Mouse (Mus musculus) ES-E14 (cell line): ENCODE data around the gene Fes. TPM values are rescaled to one million over a fixed set of nuclear protein-coding genes. Genes with fewer than 3 reads are reported as not detected.
"Not testable (repeated sequence)": the region's sequence is repeated elsewhere in the genome, so short reads cannot be mapped to it uniquely, and the experiment has no call there.

ENCODE experiments used
- DNase-seq: peaks from one replicate; pipeline ENCODE4 v3.0.0-alpha.2; 2013; ENCODE audit warnings: low read depth, low spot score
- H3K27ac ChIP-seq: 2 replicates; pipeline ENCODE4 v1.5.1; 2012; ENCODE audit warnings: low read depth, mild to moderate bottlenecking, low read length, moderate library complexity, mixed read lengths; ENCODE audit not compliant: poor library complexity, insufficient read depth, severe bottlenecking
- H3K36me3 ChIP-seq: 2 replicates; pipeline ENCODE4 v1.6.1; 2012; ENCODE audit warnings: mild to moderate bottlenecking, low read length, moderate library complexity, mixed read lengths; ENCODE audit not compliant: control insufficient read depth, poor library complexity, insufficient read depth, severe bottlenecking
- H3K4me1 ChIP-seq, 2 experiments: fragments of 150-350 bp in 1 of 2; sonication (generic) in 1 of 2; 2 replicates each; pipeline ENCODE4 v1.6.1; 2012; ENCODE audit warnings: low read length in 2 of 2, mild to moderate bottlenecking in 1 of 2, mixed read lengths in 1 of 2; ENCODE audit not compliant: control insufficient read depth in 2 of 2, insufficient read depth in 2 of 2, poor library complexity in 1 of 2
- H3K4me3 ChIP-seq, 2 experiments: fragments of 150-350 bp in 1 of 2; sonication (generic) in 1 of 2; 2 replicates each; pipeline ENCODE4 v1.5.1; 2012; ENCODE audit warnings: low read length in 2 of 2, low read depth in 1 of 2, mild to moderate bottlenecking in 1 of 2, mixed read lengths in 1 of 2; ENCODE audit not compliant: insufficient read depth in 1 of 2, poor library complexity in 1 of 2, severe bottlenecking in 1 of 2
- H3K9ac ChIP-seq: 2 replicates; pipeline ENCODE4 v1.6.1; 2012; ENCODE audit warnings: low read depth, mild to moderate bottlenecking, low read length, mixed read lengths; ENCODE audit not compliant: poor library complexity, insufficient read depth, severe bottlenecking
- H3K9me3 ChIP-seq: fragments of 150-350 bp; sonication (generic); 2 replicates; pipeline ENCODE4 v1.6.1; 2012; ENCODE audit warnings: low read depth, mild to moderate bottlenecking, low read length; ENCODE audit not compliant: control insufficient read depth, insufficient read depth
- CHD2 ChIP-seq: IDR thresholded peaks from 2 replicates; pipeline ENCODE4 v1.6.1; 2014; ENCODE audit warnings: mild to moderate bottlenecking, low read depth, low read length, inconsistent platforms
- HCFC1 ChIP-seq: IDR thresholded peaks from 2 replicates; pipeline ENCODE4 v1.6.1; 2012; ENCODE audit warnings: low read length, inconsistent platforms, borderline replicate concordance; ENCODE audit not compliant: insufficient read depth
- MAFK ChIP-seq: IDR thresholded peaks from 2 replicates; pipeline ENCODE4 v1.6.1; 2014; ENCODE audit warnings: mild to moderate bottlenecking, low read depth, low read length, inconsistent platforms; ENCODE audit not compliant: insufficient read depth
- ZC3H11A ChIP-seq: IDR thresholded peaks from 2 replicates; pipeline ENCODE4 v1.6.1; 2012; ENCODE audit warnings: low read depth, mild to moderate bottlenecking, inconsistent platforms, low read length, borderline replicate concordance
- ZNF384 ChIP-seq: IDR thresholded peaks from 2 replicates; pipeline ENCODE4 v1.6.1; 2012; ENCODE audit warnings: low read depth, low read length, inconsistent platforms
- in situ Hi-C, 2 experiments: fragments of 600-800 bp; cut with MboI; formaldehyde crosslinking; loops; one replicate each; pipeline ENCODE4 v1.15.1; 2025; ENCODE audit warnings: low sequenced_read_pairs in 2 of 2, inconsistent platforms in 1 of 2; ENCODE audit not compliant: unreplicated experiment in 2 of 2
- total RNA-seq: library from RNA; depleted of rRNA; stranded (reverse); fragments of 300-350 nt; gene quantifications from 2 replicates; pipeline ENCODE4 v1.2.3, GENCODE M21; 2012

The Fes gene
- total RNA-seq, 1 experiment = 4.5 TPM

DNA sequence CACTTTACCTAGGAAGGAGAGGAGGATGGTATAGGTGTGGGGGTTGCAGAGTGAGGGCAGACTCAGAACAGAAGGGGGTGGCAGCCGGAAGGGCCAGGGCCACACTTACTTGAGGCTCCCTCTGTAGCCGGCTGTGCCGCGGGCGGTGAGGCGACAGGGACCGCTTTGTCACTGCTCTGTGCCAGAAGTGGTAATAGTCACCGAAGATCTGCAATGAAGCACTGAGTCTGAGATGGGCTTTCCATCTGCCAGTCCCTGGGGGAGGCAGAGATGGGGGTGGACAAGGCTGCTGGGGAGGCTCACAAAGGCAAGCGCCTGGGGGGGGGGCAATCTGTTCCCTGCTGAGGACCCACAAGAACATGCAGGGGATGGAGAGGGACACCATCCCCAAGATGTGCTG, 10.2 kb upstream of the Fes start:
- no peak for DNase-seq
- no peak for TF ChIP-seq ZC3H11A
- no peak for TF ChIP-seq MAFK
- no peak for TF ChIP-seq HCFC1
- TF ChIP-seq CHD2 = no peak
- TF ChIP-seq ZNF384 = no peak
- H3K9me3 ChIP-seq = no peaks in the 10 kb centered on the region
- H3K27ac ChIP-seq = no peak overlapping the region
- H3K9ac ChIP-seq = no peak overlapping the region
- in situ Hi-C loops = loop anchor here in 1 of 2 experiments (25.0 kb wide), 1 partner anchor 189 kb away; no protein-coding TSS in a partner anchor
- no peak overlapping the region for H3K4me3 ChIP-seq
- H3K4me1 ChIP-seq = peaks cover 0 to 2% of the 10 kb centered on the region in 2 experiments; a peak in 2 of 4 replicates
- H3K36me3 ChIP-seq = peaks cover 10% of the 10 kb centered on the region; the same call in 1 of the 2 replicates

GRCm38 (mm10) chr7:80396427-80396826, 8.7 kb upstream of the Fes start:
- not testable (repeated sequence) for DNase-seq, H3K9me3 ChIP-seq, H3K4me3 ChIP-seq, H3K4me1 ChIP-seq, H3K9ac ChIP-seq, H3K27ac ChIP-seq
- in situ Hi-C loops = loop anchor here in 1 of 2 experiments (25.0 kb wide), 1 partner anchor 191 kb away; no protein-coding TSS in a partner anchor
- H3K36me3 ChIP-seq = peaks cover 16% of the 10 kb centered on the region; the same call in 1 of the 2 replicates
- peak; percentile 55 for TF ChIP-seq MAFK

- H3K9ac ChIP-seq = no peak overlapping the region
- H3K36me3 ChIP-seq = peaks cover 16% of the 10 kb centered on the region; the same call in 1 of the 2 replicates
- H3K27ac ChIP-seq = no peak overlapping the region
- TF ChIP-seq ZNF384 = no peak
- no peak for TF ChIP-seq CHD2
- TF ChIP-seq HCFC1 = no peak
- TF ChIP-seq MAFK = no peak
- TF ChIP-seq ZC3H11A = no peak
- H3K9me3 ChIP-seq = no peaks in the 10 kb centered on the region
- DNase-seq = no peak
- H3K4me1 ChIP-seq = no peaks in the 10 kb centered on the region; a peak in 1 of 4 replicates
- in situ Hi-C loops = loop anchor here in 1 of 2 experiments (25.0 kb wide), 1 partner anchor 193 kb away; no protein-coding TSS in a partner anchor
- no peak overlapping the region for H3K4me3 ChIP-seq
Measured at GRCm38 (mm10) chr7:80394600-80394999, 6.9 kb upstream of the Fes start.

GRCm38 (mm10) chr7:80392119-80392518, 4.4 kb upstream of the Fes start:
- peaks cover 16% of the 10 kb centered on the region; the same call in 1 of the 2 replicates for H3K36me3 ChIP-seq
- no peak overlapping the region for H3K4me3 ChIP-seq
- no peak for DNase-seq

More at GRCm38 (mm10) chr7:80392119-80392518, 4.4 kb upstream of the Fes start:
- peaks cover 0 to 5% of the 10 kb centered on the region in 2 experiments; a peak in 1 of 4 replicates for H3K4me1 ChIP-seq
- H3K9me3 ChIP-seq = no peaks in the 10 kb centered on the region
- H3K9ac ChIP-seq = no peak overlapping the region
- no peak for TF ChIP-seq CHD2
- no peak for TF ChIP-seq MAFK
- no peak for TF ChIP-seq ZC3H11A
- no peak for TF ChIP-seq HCFC1
- TF ChIP-seq ZNF384 = no peak
- no peak overlapping the region for H3K27ac ChIP-seq
- in situ Hi-C loops = loop anchor here in 1 of 2 experiments (25.0 kb wide), 1 partner anchor 195 kb away; no protein-coding TSS in a partner anchor
